Mouse (Mus musculus) left cerebral cortex, postnatal 25 days (tissue): ENCODE results near the gene Armc9. TPM values are rescaled to one million over a fixed set of nuclear protein-coding genes. Genes with fewer than 3 reads are reported as not detected.

Source experiments
- DNase-seq, 2 experiments: peaks; one replicate each; pipeline ENCODE4 v3.0.0; 2022; ENCODE audit warnings: low spot score in 2 of 2, mixed read lengths in 1 of 2
- intact Hi-C: fragments of 180-260 bp; cut with DNase I; formaldehyde crosslinking; loops from one replicate; pipeline ENCODE4 v1.15.1; 2025
- total RNA-seq, 2 experiments: library from RNA; stranded (reverse); gene quantifications; 2 replicates each; pipeline ENCODE4 v1.2.3; 2021

Armc9 gene
- total RNA-seq, 2 experiments from 2014 or later: 39.1 to 45.9 TPM

DNA sequence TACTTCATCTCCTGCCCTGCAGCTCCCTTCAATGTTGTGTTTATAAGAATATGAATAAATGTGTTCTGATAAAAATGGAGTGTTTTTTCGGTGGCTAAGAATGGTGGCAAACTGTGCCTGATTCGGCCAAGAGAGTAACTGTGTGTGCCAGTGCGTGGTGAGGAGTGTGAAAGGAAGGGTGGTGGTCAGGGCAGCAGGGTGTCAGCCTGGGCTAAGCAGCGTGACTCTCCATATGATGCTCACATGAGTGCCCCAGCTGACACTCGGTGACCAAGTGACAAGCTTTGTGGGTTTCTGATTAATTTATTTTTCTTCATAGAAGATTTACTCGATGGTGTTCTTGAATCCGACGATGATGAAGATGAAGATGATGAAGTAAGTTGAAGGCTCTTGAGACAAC is 58.2 kb downstream of the Armc9 start:
- intact Hi-C loops: no loop called here

GRCm38 (mm10) chr1:86214158-86214557 is 59.6 kb downstream of the Armc9 start:
- peak; percentile 85 to 89 for DNase-seq
- intact Hi-C loops: loop anchor here (1.0 kb wide), 1 partner anchor 125 kb away; no protein-coding TSS in a partner anchor

More for the DNA sequence above, 58.2 kb downstream of the Armc9 start:
- no peak for DNase-seq

DNA sequence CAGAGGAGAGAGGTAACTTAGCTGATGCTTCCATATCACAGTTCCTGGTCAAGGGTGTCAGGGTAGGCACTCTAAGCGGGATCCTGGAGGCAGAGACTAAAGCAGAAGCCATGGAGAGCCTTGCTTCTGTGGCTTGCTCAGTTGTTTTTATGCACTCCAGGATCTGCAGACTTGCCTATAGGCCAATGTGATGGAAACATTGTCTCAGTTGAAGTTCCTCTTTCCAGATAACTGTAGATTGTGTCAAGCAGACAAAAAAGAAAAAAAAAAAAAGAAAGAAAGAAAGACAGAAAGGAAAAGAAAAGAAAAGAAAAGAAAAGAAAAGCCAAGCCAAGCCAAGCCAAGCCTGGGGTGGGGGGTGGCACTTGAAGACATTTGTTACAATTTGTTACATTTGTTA is 60.7 kb downstream of the Armc9 start:
- intact Hi-C loops: no loop called here
- DNase-seq: no peak

GRCm38 (mm10) chr1:86216412-86216811 is 61.8 kb downstream of the Armc9 start:
- DNase-seq: no peak
- intact Hi-C loops: no loop called here

GRCm38 (mm10) chr1:86217976-86218375 is 63.4 kb downstream of the Armc9 start:
- intact Hi-C loops: no loop called here
- DNase-seq: no peak

DNA sequence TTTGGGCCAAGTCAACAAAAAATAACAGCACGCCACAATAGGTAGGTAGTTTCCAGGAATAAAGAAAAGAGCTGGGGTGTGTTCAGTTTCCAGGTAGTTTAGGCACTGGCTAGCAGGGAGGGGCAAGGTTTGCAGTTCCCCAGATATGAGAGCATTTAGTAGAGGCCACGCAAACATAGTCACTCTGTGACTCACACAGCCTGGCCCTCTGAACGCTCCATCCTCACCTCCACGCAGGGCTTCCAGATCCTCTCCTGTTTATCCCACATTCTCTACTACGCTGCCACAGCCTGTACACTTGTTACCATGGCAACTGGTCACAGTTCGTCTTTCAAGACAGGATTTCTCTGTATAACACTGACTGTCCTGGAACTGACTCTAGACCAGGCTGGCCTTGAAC is 70.6 kb downstream of the Armc9 start:
- DNase-seq: peak in 1 of 2 experiments; percentile 42
- intact Hi-C loops: no loop called here

- DNase-seq: no peak
- intact Hi-C loops: no loop called here
Observed at GRCm38 (mm10) chr1:86228653-86229052, 74.1 kb downstream of the Armc9 start.

DNA sequence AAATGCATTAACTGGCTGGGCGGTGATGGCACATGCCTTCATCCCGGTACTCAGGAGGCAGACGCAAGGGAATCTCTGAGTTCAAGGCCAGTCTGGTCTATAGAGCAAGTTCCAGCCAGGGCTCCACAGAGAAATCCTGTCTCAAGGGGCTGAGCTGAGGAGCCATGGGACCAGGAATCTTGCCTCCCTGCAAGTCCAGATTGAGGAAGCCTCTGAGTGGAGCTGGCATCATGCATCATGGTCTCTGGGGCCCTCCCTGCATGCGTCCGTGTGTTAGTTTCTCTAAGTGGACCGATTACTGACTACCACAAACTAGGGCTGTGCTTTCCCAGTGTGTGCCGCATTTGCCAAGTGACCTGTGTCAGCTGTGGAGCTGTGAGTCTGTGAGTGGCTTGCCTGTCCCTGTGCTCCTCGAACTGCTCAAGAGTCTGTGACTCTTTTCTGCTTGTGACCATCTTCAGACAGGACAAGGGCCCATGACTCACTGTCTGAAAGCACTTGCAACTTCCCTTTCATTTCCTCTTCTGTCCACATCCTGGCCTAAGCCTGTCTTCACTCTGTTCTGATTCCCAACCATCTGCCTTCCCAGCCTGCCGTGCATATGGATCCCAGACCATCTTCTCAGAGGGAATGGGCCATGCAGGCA is 74.7 kb downstream of the Armc9 start:
- intact Hi-C loops: no loop called here
- DNase-seq: no peak

GRCm38 (mm10) chr1:86232631-86233030 is 78.1 kb downstream of the Armc9 start:
- intact Hi-C loops: no loop called here
- DNase-seq: no peak

GRCm38 (mm10) chr1:86233808-86234207 is 79.2 kb downstream of the Armc9 start:
- intact Hi-C loops: no loop called here
- no peak for DNase-seq

- peak in 1 of 2 experiments; percentile 35 for DNase-seq
Observed at GRCm38 (mm10) chr1:86235118-86235517, 80.5 kb downstream of the Armc9 start.

DNA sequence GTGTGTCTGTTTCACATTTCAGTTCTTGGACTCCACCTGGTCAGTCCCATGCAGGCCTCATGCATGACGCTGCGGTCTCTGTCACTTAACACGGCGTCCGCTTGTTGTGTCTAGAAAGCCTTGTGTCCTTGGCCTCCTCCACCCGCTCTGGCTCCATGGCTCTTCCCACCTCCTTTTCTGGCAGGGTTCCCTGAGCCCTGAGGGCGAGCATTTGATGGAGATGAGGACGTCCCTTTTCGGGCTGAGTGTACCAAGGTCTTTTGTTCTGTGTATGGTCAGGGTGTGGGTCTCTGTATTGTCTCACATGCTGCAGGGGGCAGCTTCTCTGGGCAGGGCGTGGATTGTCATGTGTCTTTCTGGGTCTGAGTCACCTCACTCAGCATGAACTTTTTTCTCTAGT is 81.9 kb downstream of the Armc9 start:
- intact Hi-C loops: no loop called here
- no peak for DNase-seq

More at GRCm38 (mm10) chr1:86235118-86235517, 80.5 kb downstream of the Armc9 start:
- intact Hi-C loops: no loop called here

DNA sequence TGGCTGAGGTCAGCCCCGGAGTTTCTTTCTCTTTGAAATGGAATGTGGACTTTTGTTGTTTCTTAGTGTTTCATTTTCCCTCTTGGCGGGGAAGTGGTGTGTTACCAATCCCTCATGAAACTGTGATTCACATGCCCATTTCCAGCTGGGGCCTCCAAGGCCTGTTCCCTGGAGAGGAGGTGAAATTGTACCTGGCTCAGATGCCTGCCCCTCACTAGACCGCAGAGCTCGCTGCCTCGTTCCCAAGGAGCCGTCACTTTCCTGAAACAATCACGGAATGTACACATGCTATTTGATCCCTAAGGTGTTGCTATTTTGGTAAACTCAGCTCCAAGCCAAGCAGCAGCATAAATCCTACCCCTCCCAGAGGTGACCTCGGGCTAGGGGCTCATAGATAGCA is 84.4 kb downstream of the Armc9 start:
- intact Hi-C loops: no loop called here
- DNase-seq: no peak

- intact Hi-C loops: no loop called here
- DNase-seq: no peak
Observed at GRCm38 (mm10) chr1:86239871-86240270, 85.3 kb downstream of the Armc9 start.

DNA sequence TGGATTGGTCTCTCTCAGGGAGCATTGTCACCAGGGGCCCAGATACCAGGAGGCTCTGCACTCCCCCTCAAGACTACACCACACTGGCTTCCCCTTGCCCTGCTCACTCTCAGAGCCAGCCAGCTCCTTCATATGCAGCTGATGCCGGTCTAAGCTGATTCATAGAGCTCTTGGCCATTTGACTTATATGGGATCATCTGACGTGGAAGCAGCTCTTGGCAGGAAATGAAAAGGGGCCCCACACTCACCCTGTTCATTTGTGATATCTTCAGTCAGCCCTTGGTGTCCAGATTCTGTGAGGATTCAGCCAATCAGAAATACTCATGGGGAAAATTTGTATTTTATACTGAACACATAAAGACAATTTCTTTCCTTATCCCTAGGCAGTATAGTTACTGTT is 86.4 kb downstream of the Armc9 start:
- intact Hi-C loops: no loop called here
- no peak for DNase-seq

- no peak for DNase-seq
- intact Hi-C loops: no loop called here
Observed at GRCm38 (mm10) chr1:86243490-86243889, 88.9 kb downstream of the Armc9 start.

DNA sequence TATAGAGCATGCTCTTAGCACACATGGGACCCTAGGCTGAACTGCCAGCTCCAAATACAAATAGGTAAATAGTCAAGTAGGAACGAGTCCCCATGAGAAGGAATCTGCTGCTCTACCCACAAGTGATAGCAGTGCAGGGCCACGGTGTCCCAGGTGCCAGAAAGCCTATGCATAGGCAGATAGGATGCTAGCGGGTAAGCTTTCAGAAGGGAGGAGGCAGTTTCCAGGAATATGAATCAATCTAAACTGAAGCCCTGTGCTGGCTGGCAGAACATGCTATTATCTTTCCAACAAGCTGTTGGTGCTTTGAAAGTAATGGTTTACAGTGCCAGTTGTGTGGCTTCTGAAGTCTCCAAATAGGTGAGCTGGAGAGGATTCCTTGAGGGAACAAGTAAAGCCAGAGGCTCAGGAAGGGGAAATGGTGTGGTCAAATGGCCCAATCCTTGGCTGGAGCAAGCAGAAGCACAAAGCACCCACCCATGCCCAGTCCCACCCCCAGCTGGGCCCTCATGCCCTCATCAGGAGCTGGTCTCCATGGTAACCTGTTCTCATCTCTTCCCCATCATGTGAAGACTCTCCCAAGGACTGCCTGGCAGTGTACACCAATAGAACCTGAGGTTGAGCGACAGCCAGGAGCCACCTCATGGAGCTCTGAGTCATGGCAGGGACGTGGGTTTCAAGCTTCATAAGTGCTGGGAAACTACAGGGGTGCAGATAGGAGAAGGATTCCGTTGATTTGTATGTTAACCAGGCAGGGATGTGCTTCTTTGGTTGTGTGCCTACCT is 90.9 kb downstream of the Armc9 start:
- peak; percentile 37 to 79 for DNase-seq

GRCm38 (mm10) chr1:86253410-86253809 is 98.8 kb downstream of the Armc9 start:
- intact Hi-C loops: no loop called here
- DNase-seq: no peak

More for the DNA sequence above, 90.9 kb downstream of the Armc9 start:
- intact Hi-C loops: no loop called here

DNA sequence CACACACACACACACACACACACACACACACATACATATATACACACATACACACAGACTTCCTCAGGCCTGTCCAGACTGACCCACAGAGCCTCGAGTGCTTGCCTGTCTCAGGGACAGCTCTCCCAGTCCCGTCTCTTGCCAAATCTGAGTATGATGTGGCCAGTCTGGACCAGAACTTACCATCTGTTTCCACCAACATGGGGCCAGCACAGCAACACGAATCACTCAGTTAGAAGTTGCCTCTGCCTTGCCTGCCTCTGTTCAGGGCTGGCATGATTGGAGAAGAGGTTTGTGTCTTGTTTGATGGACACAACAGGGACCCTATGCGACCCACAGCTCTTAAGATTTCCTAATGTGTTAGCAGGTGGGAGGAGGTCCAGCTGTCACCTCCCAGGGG is 101.7 kb downstream of the Armc9 start:
- intact Hi-C loops: no loop called here
- no peak for DNase-seq

DNA sequence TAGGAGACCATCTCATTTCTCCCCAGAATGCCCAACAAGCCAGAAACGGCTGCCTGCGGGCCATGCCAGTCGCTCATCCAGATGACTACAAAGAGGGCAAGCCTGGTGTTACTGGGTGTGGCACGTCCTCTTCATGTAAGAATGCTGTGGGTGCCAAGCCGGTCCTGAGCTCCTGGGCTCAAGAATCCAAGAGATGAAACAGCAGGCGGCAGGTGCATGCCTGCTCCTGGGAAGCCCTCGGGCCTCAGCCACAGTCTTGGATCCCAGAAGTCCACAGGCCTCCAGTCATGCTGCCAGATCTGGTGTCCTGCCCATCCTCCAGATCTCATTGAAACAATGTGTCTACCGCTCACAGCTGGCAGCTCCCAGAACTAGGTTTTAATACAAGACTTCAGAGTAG is 102.6 kb downstream of the Armc9 start:
- no peak for DNase-seq
- intact Hi-C loops: no loop called here

GRCm38 (mm10) chr1:86258171-86258824 is 103.7 kb downstream of the Armc9 start:
- DNase-seq: no peak
- intact Hi-C loops: no loop called here
